Mouse (Mus musculus): ENCODE results near the gene Foxp1.

Gene Foxp1

DNA sequence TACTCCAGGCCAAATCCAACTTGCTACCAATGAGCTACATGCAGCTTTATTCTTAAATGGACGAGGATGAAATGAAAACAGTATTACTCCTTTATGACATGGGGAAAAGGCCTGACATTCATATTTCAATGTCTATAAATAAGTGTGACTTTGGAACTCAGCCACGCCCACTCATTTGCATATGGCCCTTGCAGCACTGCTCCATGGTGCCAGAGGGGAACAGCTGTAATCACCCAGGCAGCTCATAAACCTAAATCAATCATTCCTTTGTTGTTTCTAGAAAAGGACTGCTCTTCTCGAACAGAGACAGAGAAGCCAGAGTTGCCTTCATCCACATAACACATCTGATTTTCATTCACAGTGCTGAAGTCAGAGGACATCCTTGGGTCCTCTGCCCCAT, 97.5 kb downstream of the Foxp1 start:
- no peak for DNase-seq (ENCODE audit: low read depth, low spot score)
- no peaks in the 10 kb centered on the region; the same call in 1 of the 2 replicates for H3K36me3 ChIP-seq (ENCODE audit: control insufficient read depth, insufficient read depth, low read length, poor library complexity, severe bottlenecking)
- H3K27me3 ChIP-seq (ENCODE audit: control insufficient read depth, insufficient read depth, low read length, poor library complexity, severe bottlenecking): no peaks in the 10 kb centered on the region

DNA sequence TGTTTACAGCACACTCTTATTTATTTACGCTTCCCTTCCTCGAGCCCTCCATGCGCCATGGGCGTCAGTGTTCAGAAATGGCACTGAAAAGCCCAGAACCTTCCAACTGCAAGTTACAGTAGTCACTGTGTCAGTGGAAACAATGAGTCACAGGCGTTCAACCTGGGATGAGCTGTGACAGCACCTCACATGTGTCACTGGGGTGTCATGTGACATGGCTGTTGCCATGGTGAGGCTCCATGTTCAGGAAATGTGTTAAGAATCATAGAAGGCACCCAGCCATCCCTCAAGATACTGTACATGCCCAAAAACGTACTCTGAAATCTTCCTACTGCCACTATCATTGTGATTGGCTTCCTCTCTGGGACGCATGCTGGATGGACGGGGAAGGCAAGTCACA, 101.9 kb downstream of the Foxp1 start:
- H3K27me3 ChIP-seq (ENCODE audit: control insufficient read depth, insufficient read depth, low read length, poor library complexity, severe bottlenecking): no peaks in the 10 kb centered on the region
- DNase-seq (ENCODE audit: low read depth, low spot score): peak; percentile 76
- H3K36me3 ChIP-seq (ENCODE audit: control insufficient read depth, insufficient read depth, low read length, poor library complexity, severe bottlenecking): no peaks in the 10 kb centered on the region; the same call in 1 of the 2 replicates

DNA sequence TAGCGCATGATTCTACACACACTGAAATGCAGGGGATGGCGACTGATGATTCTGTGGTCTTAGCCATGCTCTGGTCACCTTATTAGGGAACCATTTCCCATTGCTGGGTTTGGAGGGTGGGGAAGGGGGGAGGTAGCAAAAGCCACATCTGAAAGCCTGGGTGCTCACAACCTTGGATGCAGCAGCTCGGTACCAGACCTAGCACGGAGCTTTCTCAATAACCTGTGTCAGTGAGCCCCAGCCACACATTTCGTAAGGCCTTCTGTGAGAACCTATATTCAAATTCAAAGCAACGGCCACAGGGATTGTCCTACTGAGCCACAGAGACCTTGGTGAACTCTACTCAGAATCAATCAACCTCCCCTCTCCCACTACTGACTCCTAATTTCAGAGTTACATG, 109.9 kb downstream of the Foxp1 start:
- H3K36me3 ChIP-seq (ENCODE audit: control insufficient read depth, insufficient read depth, low read length, poor library complexity, severe bottlenecking): no peaks in the 10 kb centered on the region
- no peaks in the 10 kb centered on the region for H3K27me3 ChIP-seq (ENCODE audit: control insufficient read depth, insufficient read depth, low read length, poor library complexity, severe bottlenecking)
- DNase-seq (ENCODE audit: low read depth, low spot score): no peak

DNA sequence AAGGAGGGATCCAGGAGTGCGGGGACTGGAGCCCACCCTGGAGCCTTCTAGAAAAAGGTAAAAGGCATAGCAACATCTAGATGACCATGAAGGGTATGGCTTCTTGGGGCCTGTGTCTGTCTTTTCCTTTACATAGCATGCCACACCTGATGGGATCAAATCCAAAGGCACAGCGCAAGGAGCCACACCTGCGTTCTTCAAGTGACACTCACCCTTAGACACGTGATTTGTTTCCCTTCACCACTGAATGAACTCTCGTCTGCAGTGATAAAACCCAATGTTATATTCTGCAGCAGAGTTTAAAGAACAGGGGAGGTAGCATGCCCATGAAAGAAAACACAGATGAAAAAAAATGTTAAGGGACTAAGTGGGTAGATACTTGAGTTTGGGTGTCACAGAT, 112.9 kb downstream of the Foxp1 start:
- no peaks in the 10 kb centered on the region for H3K36me3 ChIP-seq (ENCODE audit: control insufficient read depth, insufficient read depth, low read length, poor library complexity, severe bottlenecking)
- no peaks in the 10 kb centered on the region for H3K27me3 ChIP-seq (ENCODE audit: control insufficient read depth, insufficient read depth, low read length, poor library complexity, severe bottlenecking)
- DNase-seq (ENCODE audit: low read depth, low spot score): no peak

DNA sequence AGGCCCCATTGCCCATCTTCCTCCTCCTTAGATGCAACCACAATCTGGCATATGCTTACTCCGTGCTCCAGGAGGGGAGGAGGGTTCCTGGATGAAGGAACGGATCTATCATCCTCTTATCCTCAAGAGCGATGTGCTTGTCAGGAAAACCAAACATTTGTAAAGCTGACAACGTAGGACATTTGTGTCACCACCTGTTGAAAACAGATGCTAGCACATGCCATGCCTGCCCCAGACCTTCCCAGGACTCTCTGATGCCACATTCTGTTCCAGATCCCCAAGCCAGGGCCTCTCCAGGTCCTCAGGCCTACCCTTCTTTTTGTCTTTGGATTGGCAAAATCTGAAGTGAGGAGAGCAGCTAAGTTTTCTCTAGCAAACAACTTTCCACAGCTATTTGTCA, 113.6 kb downstream of the Foxp1 start:
- H3K36me3 ChIP-seq (ENCODE audit: control insufficient read depth, insufficient read depth, low read length, poor library complexity, severe bottlenecking): no peaks in the 10 kb centered on the region
- no peak for DNase-seq (ENCODE audit: low read depth, low spot score)
- no peaks in the 10 kb centered on the region for H3K27me3 ChIP-seq (ENCODE audit: control insufficient read depth, insufficient read depth, low read length, poor library complexity, severe bottlenecking)

DNA sequence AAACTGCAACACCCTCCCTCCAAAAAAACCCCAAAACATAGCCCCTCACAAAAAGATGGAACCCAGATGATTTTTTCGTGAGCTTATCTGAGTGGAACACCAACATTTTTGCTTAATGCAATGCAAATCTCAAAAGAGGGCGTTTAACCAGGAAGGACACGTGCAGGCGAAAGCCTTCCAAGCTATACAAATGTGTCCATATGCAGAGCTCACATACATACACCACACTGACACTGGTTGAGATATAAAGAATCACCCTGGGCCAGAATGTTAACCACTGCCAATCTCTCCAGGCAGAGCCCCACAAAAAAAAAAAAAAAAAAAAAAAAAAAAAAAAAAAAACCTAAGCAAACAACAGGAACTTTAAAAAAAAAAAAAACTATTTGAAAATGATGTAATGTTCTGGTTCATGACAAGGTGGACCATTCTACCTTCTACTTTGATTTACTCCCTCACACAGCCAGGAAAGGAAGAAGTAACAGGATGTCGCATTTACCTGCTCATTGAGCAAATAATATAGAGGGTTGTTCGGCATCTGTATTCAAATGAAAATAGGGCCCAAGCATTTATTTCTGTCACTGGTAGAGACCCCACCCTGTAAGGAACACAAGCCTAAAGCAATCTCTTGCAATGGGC, 118.6 kb downstream of the Foxp1 start:
- Histone ChIP-seq H3K36me3 (ENCODE audit: control insufficient read depth, insufficient read depth, low read length, poor library complexity, severe bottlenecking) (no peaks in the 10 kb centered on the region), H3K27me3 (ENCODE audit: control insufficient read depth, insufficient read depth, low read length, poor library complexity, severe bottlenecking) (no peaks in the 10 kb centered on the region)
- DNase-seq (ENCODE audit: low read depth, low spot score): peak; percentile 36

DNA sequence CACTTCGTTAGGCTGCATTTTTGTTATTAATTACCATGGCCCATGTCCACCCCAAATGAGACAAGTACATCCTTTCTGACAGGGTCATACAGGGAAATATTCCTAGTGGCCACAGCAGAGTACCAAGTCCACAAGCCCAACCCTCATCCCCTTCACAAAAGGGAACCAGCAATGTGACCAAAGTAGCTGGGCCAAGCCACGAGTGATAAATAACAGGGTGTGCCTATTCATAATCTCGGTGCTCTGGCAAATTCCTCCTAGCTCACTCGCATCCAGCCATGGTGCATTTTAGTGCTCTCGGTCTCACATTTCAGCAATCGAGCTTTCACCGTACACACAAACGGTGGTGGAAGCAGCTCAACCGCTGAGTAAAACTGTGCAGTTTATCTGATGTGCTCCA, 119.6 kb downstream of the Foxp1 start:
- Histone ChIP-seq H3K36me3 (ENCODE audit: control insufficient read depth, insufficient read depth, low read length, poor library complexity, severe bottlenecking) (no peaks in the 10 kb centered on the region), H3K27me3 (ENCODE audit: control insufficient read depth, insufficient read depth, low read length, poor library complexity, severe bottlenecking) (no peaks in the 10 kb centered on the region)
- no peak for DNase-seq (ENCODE audit: low read depth, low spot score)

DNA sequence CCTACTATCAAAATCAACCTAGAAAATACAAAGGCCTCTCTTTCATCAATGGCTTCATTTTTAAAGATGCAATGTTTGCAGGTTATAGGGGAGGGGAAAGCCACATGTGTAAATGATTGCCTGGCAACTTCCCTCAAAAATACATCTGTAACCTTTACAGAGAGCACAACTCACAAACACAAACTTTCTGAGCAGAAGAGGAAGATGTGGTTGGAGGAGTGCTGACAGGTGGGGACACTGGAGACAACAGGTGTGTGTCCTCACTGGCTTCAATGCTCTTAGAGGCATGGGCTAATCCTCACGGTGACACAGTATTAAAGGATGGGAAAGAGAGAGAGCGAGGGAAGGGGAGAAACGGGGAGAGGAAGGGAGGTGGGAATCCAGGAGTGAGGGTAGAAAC, 120.2 kb downstream of the Foxp1 start:
- no peaks in the 10 kb centered on the region for H3K27me3 ChIP-seq (ENCODE audit: control insufficient read depth, insufficient read depth, low read length, poor library complexity, severe bottlenecking)
- DNase-seq (ENCODE audit: low read depth, low spot score): peak; percentile 41
- H3K36me3 ChIP-seq (ENCODE audit: control insufficient read depth, insufficient read depth, low read length, poor library complexity, severe bottlenecking): no peaks in the 10 kb centered on the region

DNA sequence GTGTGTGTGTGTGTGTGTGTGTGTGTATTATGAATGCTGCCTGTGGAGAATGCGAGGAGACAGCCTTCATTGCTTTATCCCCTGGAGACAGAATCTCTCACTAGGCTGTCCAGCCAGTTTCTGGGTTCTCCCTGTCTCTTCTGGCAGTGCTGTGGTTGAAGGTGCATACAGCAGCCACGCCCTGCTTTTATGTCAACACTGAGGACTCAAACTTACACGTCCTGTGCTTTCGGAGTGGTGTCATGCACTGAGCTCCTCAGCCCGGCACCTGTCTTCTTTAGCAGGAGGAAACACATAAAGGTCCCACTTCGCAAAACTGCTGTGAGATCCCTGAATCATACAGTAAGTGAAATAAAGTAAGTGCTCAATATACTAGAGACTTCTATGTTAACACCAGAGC, 120.7 kb downstream of the Foxp1 start:
- no peaks in the 10 kb centered on the region for H3K36me3 ChIP-seq (ENCODE audit: control insufficient read depth, insufficient read depth, low read length, poor library complexity, severe bottlenecking)
- no peak for DNase-seq (ENCODE audit: low read depth, low spot score)
- no peaks in the 10 kb centered on the region for H3K27me3 ChIP-seq (ENCODE audit: control insufficient read depth, insufficient read depth, low read length, poor library complexity, severe bottlenecking)

DNA sequence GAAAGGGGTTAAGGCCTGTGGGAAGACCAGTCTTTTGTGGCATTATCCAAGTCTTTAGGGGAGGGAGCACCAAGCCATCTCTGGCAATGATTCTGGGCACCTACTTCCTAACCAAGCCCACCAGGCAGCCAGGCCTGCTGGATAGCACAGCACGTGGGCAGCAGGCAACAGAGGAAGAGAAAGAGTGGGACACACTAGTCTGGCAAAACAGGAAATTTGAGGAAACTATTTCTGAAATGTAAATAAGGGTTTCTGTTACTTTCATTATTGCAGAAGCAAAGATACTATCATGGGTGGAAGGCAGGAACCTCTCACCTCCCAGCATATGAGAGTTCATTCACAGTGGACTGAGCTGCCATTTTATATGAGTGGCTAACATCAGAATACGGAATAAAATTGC, 121.3 kb downstream of the Foxp1 start:
- H3K36me3 ChIP-seq (ENCODE audit: control insufficient read depth, insufficient read depth, low read length, poor library complexity, severe bottlenecking): no peaks in the 10 kb centered on the region
- DNase-seq (ENCODE audit: low read depth, low spot score): no peak
- no peaks in the 10 kb centered on the region for H3K27me3 ChIP-seq (ENCODE audit: control insufficient read depth, insufficient read depth, low read length, poor library complexity, severe bottlenecking)

DNA sequence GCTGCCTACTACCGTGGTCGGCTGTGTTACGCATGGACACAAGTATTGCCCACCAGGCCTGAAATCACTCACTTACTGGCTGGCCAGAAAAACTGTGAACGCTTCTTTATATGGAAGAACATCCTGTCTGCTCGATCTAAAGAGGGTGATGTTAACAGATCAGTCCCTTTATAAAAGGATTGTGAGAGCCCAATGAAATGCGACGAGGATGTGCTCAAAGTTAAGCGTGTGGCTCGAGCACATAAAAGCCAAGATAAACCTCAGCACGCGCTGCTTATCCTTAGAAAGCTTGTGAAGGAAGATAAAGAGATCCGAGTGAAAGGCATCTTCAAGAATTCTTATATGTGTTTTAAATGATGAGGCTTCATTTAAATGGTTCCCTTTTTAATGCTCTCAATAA, 126.8 kb downstream of the Foxp1 start:
- Histone ChIP-seq H3K36me3 (ENCODE audit: control insufficient read depth, insufficient read depth, low read length, poor library complexity, severe bottlenecking) (no peaks in the 10 kb centered on the region), H3K27me3 (ENCODE audit: control insufficient read depth, insufficient read depth, low read length, poor library complexity, severe bottlenecking) (no peaks in the 10 kb centered on the region)
- no peak for DNase-seq (ENCODE audit: low read depth, low spot score)

DNA sequence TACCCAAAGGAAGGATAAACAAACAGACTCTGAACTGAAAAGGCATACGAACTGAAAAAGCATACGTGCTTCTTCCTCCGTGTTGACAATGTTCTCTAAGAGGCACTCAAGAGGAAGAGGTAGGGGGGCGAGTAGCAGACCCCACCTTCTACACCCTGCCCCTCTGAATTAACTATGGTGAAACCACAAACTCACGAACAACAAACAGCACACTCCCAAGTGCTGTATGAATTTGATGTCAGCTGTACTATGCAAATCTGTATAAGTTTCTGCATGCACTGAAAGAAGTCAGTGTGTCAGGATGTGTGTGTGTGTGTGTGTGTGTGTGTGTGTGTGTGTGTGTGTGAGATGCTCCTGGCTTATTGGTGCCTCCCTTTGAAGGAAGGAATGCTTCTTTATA, 127.7 kb downstream of the Foxp1 start:
- Histone ChIP-seq H3K36me3 (ENCODE audit: control insufficient read depth, insufficient read depth, low read length, poor library complexity, severe bottlenecking) (no peaks in the 10 kb centered on the region), H3K27me3 (ENCODE audit: control insufficient read depth, insufficient read depth, low read length, poor library complexity, severe bottlenecking) (no peaks in the 10 kb centered on the region)
- peak; percentile 45 for DNase-seq (ENCODE audit: low read depth, low spot score)

DNA sequence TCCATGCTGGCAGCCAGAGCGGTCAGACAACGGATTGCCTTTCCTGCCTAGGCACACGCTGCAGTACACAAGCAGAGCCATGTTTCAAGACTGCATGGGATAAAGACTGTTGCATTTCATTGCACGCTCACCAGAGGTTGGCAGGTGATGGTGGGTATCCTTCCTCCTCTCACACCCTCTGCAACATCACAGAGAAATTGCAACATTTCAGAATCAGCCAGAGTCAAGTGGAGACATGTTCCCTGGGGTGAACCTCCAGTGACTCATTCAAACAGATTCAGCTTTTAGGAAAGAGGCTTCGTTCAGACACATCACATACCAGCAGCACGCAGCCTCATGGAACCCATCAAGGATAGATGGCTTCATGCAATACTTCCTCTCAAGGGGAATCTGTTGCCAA, 130.0 kb downstream of the Foxp1 start:
- Histone ChIP-seq H3K27me3 (ENCODE audit: control insufficient read depth, insufficient read depth, low read length, poor library complexity, severe bottlenecking) (no peaks in the 10 kb centered on the region), H3K36me3 (ENCODE audit: control insufficient read depth, insufficient read depth, low read length, poor library complexity, severe bottlenecking) (no peaks in the 10 kb centered on the region)
- DNase-seq (ENCODE audit: low read depth, low spot score): no peak

DNA sequence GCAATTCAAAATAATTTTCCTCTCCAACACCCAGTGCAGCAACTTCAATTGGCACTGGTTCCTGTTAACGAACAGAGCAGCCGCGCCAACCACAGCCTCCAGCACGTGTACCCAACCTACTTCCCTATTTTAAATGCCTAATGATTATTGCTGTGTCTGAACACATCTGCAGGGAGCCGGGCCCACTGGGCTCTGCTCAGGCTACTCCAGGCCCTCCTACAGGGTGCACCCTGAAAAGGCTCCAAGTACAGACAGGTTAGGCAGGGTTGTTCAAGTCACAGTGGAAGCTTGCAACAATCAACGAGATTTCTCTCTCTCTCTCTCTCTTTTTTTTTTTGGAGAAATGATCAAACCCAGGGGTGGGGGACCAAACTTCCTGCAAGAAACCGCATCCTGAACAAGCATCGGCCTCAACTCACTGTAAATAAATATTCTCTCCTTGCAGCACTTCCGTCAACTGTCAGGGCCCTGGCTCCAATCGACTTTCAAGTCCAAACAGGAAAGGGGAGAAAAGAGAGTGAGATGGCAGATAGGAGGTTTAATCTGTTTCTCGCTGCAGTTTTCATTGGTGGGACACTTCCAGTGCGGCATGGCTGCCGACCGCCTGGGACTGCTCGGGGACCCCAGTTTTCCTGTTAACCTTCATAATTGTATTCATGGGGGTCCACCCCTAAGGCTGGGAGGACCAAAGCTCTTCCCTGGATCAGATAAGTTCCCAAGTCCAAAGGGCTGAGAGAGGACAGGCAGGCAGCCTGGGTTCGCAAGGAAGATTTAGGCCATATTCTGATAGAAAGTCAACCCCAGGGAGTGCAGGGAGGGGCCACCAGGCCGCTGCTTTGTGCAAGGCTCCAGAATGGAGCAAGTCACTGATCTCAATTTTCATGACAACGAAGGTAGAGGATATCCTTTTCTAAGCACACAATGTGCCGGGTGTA, 133.5 kb downstream of the Foxp1 start:
- no peaks in the 10 kb centered on the region for H3K36me3 ChIP-seq (ENCODE audit: control insufficient read depth, insufficient read depth, low read length, poor library complexity, severe bottlenecking)
- DNase-seq (ENCODE audit: low read depth, low spot score): peak; percentile 84
- H3K27me3 ChIP-seq (ENCODE audit: control insufficient read depth, insufficient read depth, low read length, poor library complexity, severe bottlenecking): no peaks in the 10 kb centered on the region

DNA sequence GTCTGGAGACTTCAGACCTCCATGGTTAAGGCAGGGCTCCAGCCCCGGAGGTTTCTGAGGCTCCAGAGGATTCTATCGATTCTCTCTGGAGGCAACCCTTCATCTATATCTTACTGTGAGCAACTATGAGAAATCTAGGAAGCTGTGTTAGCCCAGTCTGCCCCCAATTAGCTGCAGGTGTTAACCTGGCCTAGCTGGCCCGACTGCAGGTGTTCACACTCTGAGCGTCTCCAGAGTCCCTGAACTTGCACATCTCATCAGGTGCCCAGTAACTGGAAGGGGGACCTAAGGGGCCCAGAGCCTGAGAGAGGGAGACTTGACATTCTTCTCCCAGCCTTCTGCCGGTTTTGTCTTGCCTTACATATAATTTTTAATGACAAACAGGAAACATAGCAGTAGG, 134.5 kb downstream of the Foxp1 start:
- no peaks in the 10 kb centered on the region for H3K27me3 ChIP-seq (ENCODE audit: control insufficient read depth, insufficient read depth, low read length, poor library complexity, severe bottlenecking)
- no peak for DNase-seq (ENCODE audit: low read depth, low spot score)
- no peaks in the 10 kb centered on the region for H3K36me3 ChIP-seq (ENCODE audit: control insufficient read depth, insufficient read depth, low read length, poor library complexity, severe bottlenecking)

All from splenic B cell, adult 2 months (primary cell).